Mouse (Mus musculus) thymus, postnatal 25 days (tissue): ENCODE data around the gene Rnf187.
A peak's percentile ranks its signal among the peaks of the same experiment; 100 is the strongest.

Source experiments
- DNase-seq: peaks from one replicate; pipeline ENCODE4 v3.0.0; 2022

Gene Rnf187

GRCm38 (mm10) chr11:58938322-58939087 is at the start of gene Rnf187:
Gene Rnf187, minus strand, starts transcription at chr11:58938916.
- peak; percentile 90 for DNase-seq

GRCm38 (mm10) chr11:58985299-58985917 is 46.7 kb upstream of the Rnf187 start:
- no peak for DNase-seq

GRCm38 (mm10) chr11:58984657-58985056 is 45.9 kb upstream of the Rnf187 start:
- DNase-seq = peak; percentile 31

- no peak for DNase-seq
Measured at GRCm38 (mm10) chr11:58983691-58984341, 45.1 kb upstream of the Rnf187 start.

- peak; percentile 72 for DNase-seq
Measured at GRCm38 (mm10) chr11:58982471-58983097, 43.9 kb upstream of the Rnf187 start.

GRCm38 (mm10) chr11:58981541-58982447 is 43.1 kb upstream of the Rnf187 start:
- peak; percentile 87 for DNase-seq

GRCm38 (mm10) chr11:58980381-58980990 is 41.8 kb upstream of the Rnf187 start:
- DNase-seq = no peak

- no peak for DNase-seq
Measured at GRCm38 (mm10) chr11:58979661-58980060, 40.9 kb upstream of the Rnf187 start.

- DNase-seq = no peak
Measured at GRCm38 (mm10) chr11:58979183-58979582, 40.5 kb upstream of the Rnf187 start.

GRCm38 (mm10) chr11:58978706-58979030 is 40.0 kb upstream of the Rnf187 start:
- DNase-seq = no peak

GRCm38 (mm10) chr11:58978027-58978705 is 39.5 kb upstream of the Rnf187 start, which contains the start of gene Trim11:
Gene Trim11, plus strand, starts transcription at chr11:58978093.
- DNase-seq = peak; percentile 75

- peak; percentile 33 for DNase-seq
Measured at GRCm38 (mm10) chr11:58977607-58978026, 38.9 kb upstream of the Rnf187 start.

GRCm38 (mm10) chr11:58977150-58977549 is 38.4 kb upstream of the Rnf187 start:
- peak; percentile 40 for DNase-seq

- no peak for DNase-seq
Measured at GRCm38 (mm10) chr11:58974414-58974813, 35.7 kb upstream of the Rnf187 start.

- DNase-seq = no peak
Measured at GRCm38 (mm10) chr11:58971796-58972195, 33.1 kb upstream of the Rnf187 start.

- DNase-seq = no peak
Measured at GRCm38 (mm10) chr11:58970831-58971530, 32.3 kb upstream of the Rnf187 start.

GRCm38 (mm10) chr11:58969659-58970058 is 30.9 kb upstream of the Rnf187 start:
- DNase-seq = no peak

- DNase-seq = no peak
Measured at GRCm38 (mm10) chr11:58969027-58969426, 30.3 kb upstream of the Rnf187 start.

- no peak for DNase-seq
Measured at GRCm38 (mm10) chr11:58968551-58968950, 29.8 kb upstream of the Rnf187 start.

- DNase-seq = peak; percentile 59
Measured at GRCm38 (mm10) chr11:58967346-58967745, 28.6 kb upstream of the Rnf187 start.
